Mouse (Mus musculus) kidney, embryonic 16.5 days (tissue): ENCODE results near the gene Ldhal6b. TPM values are rescaled to one million over a fixed set of nuclear protein-coding genes. Genes with fewer than 3 reads are reported as not detected.

Experiments
- ATAC-seq: fragments of 200-750 bp; cut with Nextera tagmentation; 2 replicates; pipeline ENCODE4 v1.8.0; 2017; ENCODE audit warnings: moderate TSS enrichment; ENCODE audit not compliant: low FRiP score, low TSS enrichment
- H3K27ac ChIP-seq: fragments of 300-500 bp; sonication (generic); 2 replicates; pipeline ENCODE4 v1.5.1; 2014; ENCODE audit warnings: low read length
- H3K27me3 ChIP-seq: fragments of 300-500 bp; sonication (generic); 2 replicates; pipeline ENCODE4 v1.6.1; 2014; ENCODE audit warnings: low read length, control low read depth, mixed read lengths; ENCODE audit not compliant: insufficient read depth
- H3K36me3 ChIP-seq: fragments of 300-500 bp; sonication (generic); 2 replicates; pipeline ENCODE4 v1.6.1; 2014; ENCODE audit warnings: low read length, control low read depth, mixed read lengths; ENCODE audit not compliant: insufficient read depth
- H3K4me1 ChIP-seq: fragments of 300-500 bp; sonication (generic); 2 replicates; pipeline ENCODE4 v1.6.1; 2014; ENCODE audit warnings: low read length, control low read depth, mixed read lengths; ENCODE audit not compliant: insufficient read depth
- H3K4me2 ChIP-seq: fragments of 300-500 bp; sonication (generic); replicated peaks from 2 replicates; pipeline ENCODE4 v1.6.1; 2014; ENCODE audit warnings: low read depth, low read length
- H3K4me3 ChIP-seq: fragments of 300-500 bp; sonication (generic); 2 replicates; pipeline ENCODE4 v1.5.1; 2014; ENCODE audit warnings: mild to moderate bottlenecking, low read length
- H3K9ac ChIP-seq: fragments of 300-500 bp; sonication (generic); replicated peaks from 2 replicates; pipeline ENCODE4 v1.6.1; 2014; ENCODE audit warnings: low read length
- H3K9me3 ChIP-seq: fragments of 300-500 bp; sonication (generic); 2 replicates; pipeline ENCODE4 v1.6.1; 2016; ENCODE audit warnings: low read length, control low read depth
- WGBS: fragments of 180-500 bp; shearing (Covaris S2); extraction: QIAGEN DNeasy Blood & Tissue Kit; methylation state at CpG from one replicate; pipeline ENCODE4 v1.1.7; 2014; 5-methylcytosine and 5-hydroxymethylcytosine counted together
- polyA plus RNA-seq: library from polyadenylated mRNA; unstranded; fragments of >200 nt; fragmentation: Nextera tagmentation; extraction: Ambion mirVana; gene quantifications from 2 replicates; pipeline ENCODE4 v1.2.1, GENCODE M21; 2015

The Ldhal6b gene
- polyA plus RNA-seq, 1 experiment from 2014 or later = not detected

- H3K4me2 ChIP-seq = no peak overlapping the region
- peaks cover 15% of the 10 kb centered on the region; the same call in 1 of the 2 replicates for H3K36me3 ChIP-seq
- H3K27me3 ChIP-seq = no peaks in the 10 kb centered on the region
- no peaks in the 10 kb centered on the region for H3K9me3 ChIP-seq
- H3K9ac ChIP-seq = no peak overlapping the region
- no peak overlapping the region for H3K27ac ChIP-seq
- ATAC-seq = no peak
- 92% methylated on average over 7 of the region's 7 CpGs for WGBS
- no peaks in the 10 kb centered on the region for H3K4me1 ChIP-seq
- H3K4me3 ChIP-seq = no peak overlapping the region
Observed at GRCm38 (mm10) chr17:5412740-5413139, 5.8 kb downstream of the Ldhal6b start.

- H3K4me1 ChIP-seq = no peaks in the 10 kb centered on the region
- H3K4me2 ChIP-seq = no peak overlapping the region
- no peak overlapping the region for H3K27ac ChIP-seq
- peaks cover 12% of the 10 kb centered on the region; the same call in 1 of the 2 replicates for H3K36me3 ChIP-seq
- no peaks in the 10 kb centered on the region for H3K9me3 ChIP-seq
- no peaks in the 10 kb centered on the region for H3K27me3 ChIP-seq
- no peak overlapping the region for H3K4me3 ChIP-seq
- ATAC-seq = no peak
- WGBS = 96% methylated on average over 8 of the region's 8 CpGs
- no peak overlapping the region for H3K9ac ChIP-seq
Observed at GRCm38 (mm10) chr17:5412301-5412700, 6.3 kb downstream of the Ldhal6b start.

GRCm38 (mm10) chr17:5411205-5411604 lies 7.4 kb downstream of the Ldhal6b start:
- Histone ChIP-seq H3K27me3 (no peaks in the 10 kb centered on the region), H3K4me2 (no peak overlapping the region), H3K9me3 (no peaks in the 10 kb centered on the region), H3K4me3 (no peak overlapping the region), H3K4me1 (peaks cover 4% of the 10 kb centered on the region; the same call in 1 of the 2 replicates), H3K27ac (no peak overlapping the region), H3K36me3 (peaks cover 12% of the 10 kb centered on the region; the same call in 1 of the 2 replicates), H3K9ac (no peak overlapping the region)
- 89% methylated on average over 17 of the region's 17 CpGs for WGBS
- no peak for ATAC-seq

- no peak overlapping the region for H3K9ac ChIP-seq
- 67% methylated on average over 4 of the region's 4 CpGs for whole genome bisulfite sequencing
Observed at GRCm38 (mm10) chr17:5410336-5410735, 8.2 kb downstream of the Ldhal6b start.

GRCm38 (mm10) chr17:5407030-5407429 lies 11.5 kb downstream of the Ldhal6b start:
- 78% methylated on average over 6 of the region's 6 CpGs for WGBS
- Histone ChIP-seq H3K9ac (no peak overlapping the region), H3K36me3 (peaks cover 12% of the 10 kb centered on the region; the same call in 1 of the 2 replicates), H3K9me3 (no peaks in the 10 kb centered on the region), H3K27me3 (no peaks in the 10 kb centered on the region; the same call in 1 of the 2 replicates), H3K4me3 (no peak overlapping the region), H3K4me1 (peaks cover 23% of the 10 kb centered on the region), H3K4me2 (no peak overlapping the region), H3K27ac (no peak overlapping the region)
- ATAC-seq = no peak

More at GRCm38 (mm10) chr17:5410336-5410735, 8.2 kb downstream of the Ldhal6b start:
- H3K27ac ChIP-seq = no peak overlapping the region
- H3K36me3 ChIP-seq = peaks cover 12% of the 10 kb centered on the region; the same call in 1 of the 2 replicates
- H3K9me3 ChIP-seq = no peaks in the 10 kb centered on the region
- no peak overlapping the region for H3K4me2 ChIP-seq
- no peak overlapping the region for H3K4me3 ChIP-seq
- H3K27me3 ChIP-seq = no peaks in the 10 kb centered on the region
- H3K4me1 ChIP-seq = peaks cover 10% of the 10 kb centered on the region
- ATAC-seq = no peak

GRCm38 (mm10) chr17:5406566-5406965 lies 12.0 kb downstream of the Ldhal6b start:
- H3K9me3 ChIP-seq = no peaks in the 10 kb centered on the region
- peak overlapping the region; percentile 34; the same call in 1 of the 2 replicates for H3K4me2 ChIP-seq
- peaks cover 26% of the 10 kb centered on the region for H3K4me1 ChIP-seq
- H3K36me3 ChIP-seq = peaks cover 12% of the 10 kb centered on the region; the same call in 1 of the 2 replicates
- 31% methylated on average over 10 of the region's 10 CpGs for WGBS
- H3K9ac ChIP-seq = no peak overlapping the region
- no peak overlapping the region for H3K27ac ChIP-seq
- 0 out of 2 replicates have a peak, but pooled peaks have one; percentile 17 for ATAC-seq
- H3K27me3 ChIP-seq = no peaks in the 10 kb centered on the region; the same call in 1 of the 2 replicates
- no peak overlapping the region for H3K4me3 ChIP-seq

- H3K27ac ChIP-seq = no peak overlapping the region
- WGBS = 82% methylated on average over 6 of the region's 6 CpGs
- ATAC-seq = no peak
Observed at GRCm38 (mm10) chr17:5403885-5404284, 14.7 kb downstream of the Ldhal6b start.

GRCm38 (mm10) chr17:5402624-5403023 lies 15.9 kb downstream of the Ldhal6b start:
- H3K4me2 ChIP-seq = peak overlapping the region; percentile 34; the same call in 1 of the 2 replicates
- H3K4me1 ChIP-seq = peaks cover 26% of the 10 kb centered on the region
- H3K27me3 ChIP-seq = no peaks in the 10 kb centered on the region; the same call in 1 of the 2 replicates
- H3K36me3 ChIP-seq = no peaks in the 10 kb centered on the region
- peak; percentile 83 for ATAC-seq
- H3K4me3 ChIP-seq = no peak overlapping the region
- H3K9me3 ChIP-seq = no peaks in the 10 kb centered on the region
- no peak overlapping the region for H3K9ac ChIP-seq
- H3K27ac ChIP-seq = no peak overlapping the region
- 23% methylated on average over 8 of the region's 8 CpGs for WGBS

More at GRCm38 (mm10) chr17:5403885-5404284, 14.7 kb downstream of the Ldhal6b start:
- Histone ChIP-seq H3K27me3 (no peaks in the 10 kb centered on the region; the same call in 1 of the 2 replicates), H3K36me3 (no peaks in the 10 kb centered on the region), H3K4me2 (no peak overlapping the region), H3K4me1 (peaks cover 26% of the 10 kb centered on the region), H3K4me3 (no peak overlapping the region), H3K9ac (no peak overlapping the region), H3K9me3 (no peaks in the 10 kb centered on the region)

GRCm38 (mm10) chr17:5402069-5402468 lies 16.5 kb downstream of the Ldhal6b start:
- Histone ChIP-seq H3K4me1 (peaks cover 29% of the 10 kb centered on the region), H3K27me3 (no peaks in the 10 kb centered on the region; the same call in 1 of the 2 replicates), H3K27ac (no peak overlapping the region), H3K9me3 (no peaks in the 10 kb centered on the region), H3K4me2 (peak overlapping the region; percentile 34; the same call in 1 of the 2 replicates), H3K36me3 (no peaks in the 10 kb centered on the region), H3K9ac (no peak overlapping the region), H3K4me3 (no peak overlapping the region; the same call in 1 of the 2 replicates)
- peak; percentile 64; the same call in 1 of the 2 replicates for ATAC-seq
- 6% methylated on average over 9 of the region's 9 CpGs for WGBS

GRCm38 (mm10) chr17:5401288-5401687 lies 17.3 kb downstream of the Ldhal6b start:
- no peak for ATAC-seq
- H3K27ac ChIP-seq = no peak overlapping the region
- H3K4me3 ChIP-seq = no peak overlapping the region
- H3K9me3 ChIP-seq = no peaks in the 10 kb centered on the region
- H3K27me3 ChIP-seq = no peaks in the 10 kb centered on the region; the same call in 1 of the 2 replicates
- H3K4me1 ChIP-seq = peaks cover 26% of the 10 kb centered on the region; the same call in 1 of the 2 replicates
- no peak overlapping the region for H3K9ac ChIP-seq
- H3K36me3 ChIP-seq = no peaks in the 10 kb centered on the region
- no peak overlapping the region for H3K4me2 ChIP-seq
- WGBS = 83% methylated on average over 10 of the region's 10 CpGs
